Mouse (Mus musculus): ENCODE results near the gene Mamstr.
"Not testable (repeated sequence)": the region's sequence is repeated elsewhere in the genome, so short reads cannot be mapped to it uniquely, and the experiment has no call there.

Mamstr gene

DNA sequence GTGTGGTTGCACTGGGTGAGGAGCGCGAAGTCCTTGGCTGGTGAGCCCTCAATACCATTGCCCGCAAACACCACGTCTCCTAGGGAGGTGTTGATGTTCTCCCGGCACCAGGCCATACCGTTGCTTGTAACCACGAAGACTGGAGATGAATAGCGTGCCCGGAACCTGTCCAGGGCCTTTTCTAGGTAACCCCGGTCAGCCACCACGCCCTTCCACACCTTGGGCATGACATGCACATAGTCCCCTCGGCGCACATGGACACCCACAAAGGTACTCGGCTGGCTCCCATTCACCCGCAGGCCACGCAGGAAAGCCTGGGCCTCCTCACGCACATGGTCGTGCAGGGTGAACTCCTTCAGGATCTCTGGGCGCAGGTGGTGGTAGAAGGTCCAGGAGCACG lies 10.7 kb downstream of the Mamstr start:
- DNase-seq = not testable (repeated sequence)

DNA sequence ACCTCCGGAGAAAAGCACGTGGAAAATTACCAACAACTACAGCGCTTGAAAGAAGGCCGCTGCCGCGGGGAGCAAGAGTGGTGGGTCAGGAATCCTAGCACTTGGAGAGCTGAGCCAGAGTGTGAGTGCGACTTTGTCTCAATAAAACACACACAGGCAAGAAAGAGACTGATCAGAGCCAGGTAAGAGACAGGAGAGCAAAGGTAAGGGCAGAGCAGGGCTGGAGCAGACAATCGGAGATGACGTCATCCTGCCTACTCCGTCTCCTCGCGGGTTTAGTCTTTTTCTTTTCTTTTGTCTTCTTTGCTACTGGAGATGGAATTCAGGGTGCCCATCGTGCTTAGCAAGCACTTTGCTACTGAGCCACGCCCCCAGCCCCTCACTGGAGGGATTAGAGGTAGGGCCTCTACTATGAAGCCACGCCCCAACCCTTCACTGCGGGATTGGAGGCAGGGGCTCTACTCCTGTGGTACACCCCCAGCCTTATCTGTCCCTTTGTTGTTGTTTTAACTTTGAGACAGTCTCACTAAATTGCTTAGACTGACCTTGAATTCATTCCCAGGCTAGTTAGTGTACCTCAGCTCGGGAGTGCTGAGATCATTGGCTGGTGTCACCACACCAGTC lies 14.8 kb downstream of the Mamstr start:
- DNase-seq = no peak

DNA sequence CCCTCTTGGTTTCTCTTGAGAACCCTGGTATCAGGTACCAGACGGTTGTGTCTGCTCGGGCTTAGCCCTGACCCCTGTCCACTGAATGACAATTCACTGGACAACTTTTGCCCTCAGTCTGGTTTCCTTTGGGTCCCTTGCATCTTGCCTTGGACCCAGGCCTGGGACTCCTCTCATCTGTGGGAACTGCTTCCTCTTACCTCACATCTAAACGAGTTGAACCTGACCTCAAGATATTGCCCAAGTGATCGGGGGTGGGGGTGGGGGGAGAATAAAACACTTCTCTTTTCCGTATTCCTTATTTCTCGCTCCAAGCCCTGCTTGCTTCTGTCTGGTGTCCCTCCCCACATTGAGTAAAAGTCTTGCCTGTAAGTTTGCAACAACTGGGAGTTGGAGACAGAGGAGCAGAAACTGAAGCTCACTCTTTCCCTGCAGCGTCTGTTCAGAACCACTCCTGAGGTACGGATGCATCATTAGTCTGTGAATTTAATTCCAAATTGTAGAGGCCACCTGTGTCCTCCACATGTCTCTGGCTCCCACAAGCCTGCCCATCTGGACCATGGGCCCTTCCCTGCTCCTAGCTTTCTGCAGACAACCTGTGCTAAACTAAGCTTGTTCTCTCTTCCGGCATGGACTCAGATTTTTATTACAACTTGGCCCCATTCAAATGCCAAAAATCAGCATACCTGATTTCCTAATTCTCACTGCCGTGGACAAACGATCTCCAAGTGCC lies 21.1 kb downstream of the Mamstr start:
- DNase-seq = no peak

DNA sequence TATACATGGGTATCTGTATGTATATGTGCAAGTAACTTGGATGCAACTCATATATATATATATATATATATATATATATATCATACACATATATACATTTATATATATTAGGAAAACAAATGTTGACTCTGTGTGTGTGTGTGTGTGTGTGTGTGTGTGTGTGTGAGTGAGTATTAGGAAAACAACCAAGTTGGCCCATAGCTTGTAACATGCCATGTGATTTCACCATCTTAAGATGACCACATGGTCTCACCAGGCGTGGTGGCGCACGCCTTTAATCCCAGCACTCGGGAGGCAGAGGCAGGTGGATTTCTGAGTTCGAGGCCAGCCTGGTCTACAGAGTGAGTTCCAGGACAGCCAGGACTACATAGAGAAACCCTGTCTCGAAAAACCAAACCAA lies 21.9 kb downstream of the Mamstr start:
- not testable (repeated sequence) for DNase-seq

DNA sequence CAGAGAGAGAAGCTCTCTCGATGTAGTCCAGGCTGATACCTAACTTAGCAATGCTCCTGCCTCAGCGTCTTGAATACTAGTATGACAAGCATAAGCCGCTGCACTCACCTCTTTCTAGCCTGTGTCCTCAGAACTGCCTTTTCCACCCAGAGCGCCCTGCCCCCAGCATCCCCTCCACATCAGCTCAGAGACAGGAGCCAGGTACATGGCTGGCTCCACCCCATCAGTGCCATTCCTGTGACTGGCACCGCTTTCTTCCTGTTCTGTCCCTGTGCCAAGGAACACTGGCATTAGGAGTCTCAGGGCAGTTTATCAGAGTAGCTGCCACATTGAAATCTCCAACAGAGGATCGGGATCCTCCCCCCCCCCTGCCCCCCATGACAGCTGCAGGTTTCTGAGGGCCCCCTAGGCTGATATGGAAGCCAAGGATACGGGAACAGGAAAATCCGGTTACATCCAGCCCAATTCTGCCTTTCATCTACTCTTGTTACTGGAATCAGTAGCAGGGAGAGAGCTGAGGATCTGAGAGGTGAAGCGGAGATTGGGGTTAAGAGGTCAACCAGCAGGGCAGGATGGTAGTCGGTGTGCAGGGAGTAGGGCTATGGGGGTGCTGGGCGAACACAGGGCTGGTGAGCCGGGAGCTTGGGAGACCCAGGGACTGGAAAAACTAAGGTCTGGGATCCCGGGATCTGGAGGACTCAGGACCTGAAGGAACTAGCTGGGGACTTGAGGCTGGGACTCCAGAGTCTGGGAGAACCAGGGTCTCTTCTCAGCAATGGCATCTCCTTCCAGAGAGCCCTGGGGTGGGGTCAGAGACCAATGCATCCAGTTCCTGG lies 25.7 kb downstream of the Mamstr start:
- DNase-seq = no peak

DNA sequence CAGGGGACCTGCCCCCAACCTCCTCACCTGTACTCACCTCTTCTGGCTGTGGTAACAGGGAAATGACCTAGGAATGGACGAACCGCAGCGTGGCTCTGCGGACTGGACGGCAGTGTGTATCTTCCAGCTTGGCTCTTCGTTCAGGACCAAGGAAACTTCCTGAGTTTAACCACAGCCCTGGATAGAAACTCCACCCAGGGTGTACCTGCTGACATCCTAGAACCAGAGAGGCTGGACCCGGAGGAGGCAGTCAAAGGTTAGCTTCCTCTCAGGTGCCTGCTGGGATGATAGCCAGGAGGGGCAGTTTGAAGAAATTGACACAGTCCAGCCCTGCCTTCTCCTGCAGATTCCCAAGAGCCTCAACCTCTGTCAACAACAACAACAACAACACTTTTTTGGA lies 26.4 kb downstream of the Mamstr start, which contains the start of gene Fut2:
TSS of gene Fut2 (minus strand) at position 234 of the 400 bp plus-strand sequence.
- DNase-seq = no peak

DNA sequence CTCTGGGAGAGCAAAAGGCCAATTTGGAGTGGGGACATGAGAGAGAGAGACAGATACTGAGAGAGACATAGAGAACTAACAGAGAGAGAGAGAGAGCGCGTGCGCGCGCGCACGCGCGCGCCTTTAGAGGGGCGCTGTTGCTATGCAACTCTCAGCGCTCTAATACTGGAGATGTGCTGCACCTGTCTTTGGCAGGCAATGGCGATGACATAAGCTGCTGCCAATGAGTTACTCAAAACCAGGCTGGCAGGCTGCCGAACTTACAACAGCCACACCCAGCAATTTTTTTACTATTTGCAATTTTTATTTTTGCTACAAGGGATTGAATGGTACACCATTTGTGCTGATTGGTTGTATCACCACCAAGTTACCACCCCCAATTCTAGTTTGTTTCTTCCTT lies 28.0 kb downstream of the Mamstr start:
- no peak for DNase-seq

DNA sequence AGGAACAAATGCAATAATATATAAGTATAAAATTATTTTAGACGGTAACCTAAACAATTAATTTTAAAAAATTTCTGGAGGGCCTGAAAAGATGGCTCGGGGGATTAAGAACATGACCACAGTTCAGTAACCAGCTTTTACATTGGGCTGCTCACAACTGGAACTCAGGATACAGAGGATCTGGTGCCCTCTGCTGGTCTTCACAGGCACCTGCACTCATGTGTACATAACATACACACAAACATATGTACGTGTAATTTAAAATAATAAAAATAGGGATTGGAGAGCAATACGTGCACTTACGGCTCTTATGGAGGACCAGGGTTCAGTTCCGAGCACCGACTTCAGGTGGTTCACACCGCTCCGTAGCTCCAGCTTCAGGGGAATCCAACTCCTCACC lies 29.1 kb downstream of the Mamstr start:
- DNase-seq = no peak

DNA sequence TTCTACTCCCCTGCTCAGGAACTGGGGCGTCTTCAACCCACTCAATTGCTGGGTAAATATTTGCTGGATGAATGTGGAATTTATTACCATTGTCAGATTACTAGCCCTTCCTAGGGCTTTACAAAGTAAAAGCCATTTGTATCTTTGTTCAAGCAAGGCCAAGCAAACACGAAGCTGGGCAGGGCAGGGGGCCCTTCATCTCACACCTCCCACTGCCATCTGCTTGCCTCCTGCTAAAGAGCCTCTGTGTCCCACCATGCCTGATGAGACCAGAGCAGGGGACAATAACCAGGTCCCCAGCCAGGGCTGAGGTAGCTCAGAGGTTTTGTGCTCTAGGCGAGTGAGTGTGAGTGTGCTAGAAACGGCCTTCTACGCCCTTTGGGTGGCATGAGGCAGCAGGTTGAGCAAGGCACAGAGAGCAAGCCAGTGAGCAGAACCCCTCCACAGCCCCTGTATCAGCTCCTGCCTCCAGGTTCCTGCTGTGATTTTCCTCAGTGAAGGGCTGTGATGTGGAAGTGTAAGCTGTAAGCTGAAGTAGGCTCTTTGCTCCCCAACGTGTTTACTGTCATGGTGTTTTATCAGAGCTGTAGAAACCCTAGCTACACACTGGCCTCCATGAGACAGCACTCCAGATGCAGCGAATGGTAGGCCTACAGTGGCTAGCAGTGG lies 38.0 kb downstream of the Mamstr start:
- DNase-seq = no peak

DNA sequence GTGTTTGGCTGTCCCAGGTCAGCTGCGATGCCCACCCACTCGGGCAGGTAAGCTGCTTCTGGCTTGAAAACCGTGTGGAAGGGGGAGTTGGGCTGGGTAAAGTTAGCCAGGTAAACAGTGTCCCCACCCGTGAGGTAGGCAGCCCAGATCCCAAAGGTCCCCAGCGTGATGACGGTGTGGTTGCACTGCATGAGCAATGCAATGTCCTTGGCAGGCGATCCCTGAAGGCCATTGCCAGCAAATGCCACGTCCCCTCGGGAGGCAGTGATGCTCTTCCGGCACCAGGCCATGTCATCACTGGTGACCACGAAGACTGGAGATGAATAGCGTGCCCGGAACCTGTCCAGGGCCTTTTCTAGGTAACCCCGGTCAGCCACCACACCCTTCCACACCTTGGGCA lies 38.7 kb downstream of the Mamstr start:
- no peak for DNase-seq

DNA sequence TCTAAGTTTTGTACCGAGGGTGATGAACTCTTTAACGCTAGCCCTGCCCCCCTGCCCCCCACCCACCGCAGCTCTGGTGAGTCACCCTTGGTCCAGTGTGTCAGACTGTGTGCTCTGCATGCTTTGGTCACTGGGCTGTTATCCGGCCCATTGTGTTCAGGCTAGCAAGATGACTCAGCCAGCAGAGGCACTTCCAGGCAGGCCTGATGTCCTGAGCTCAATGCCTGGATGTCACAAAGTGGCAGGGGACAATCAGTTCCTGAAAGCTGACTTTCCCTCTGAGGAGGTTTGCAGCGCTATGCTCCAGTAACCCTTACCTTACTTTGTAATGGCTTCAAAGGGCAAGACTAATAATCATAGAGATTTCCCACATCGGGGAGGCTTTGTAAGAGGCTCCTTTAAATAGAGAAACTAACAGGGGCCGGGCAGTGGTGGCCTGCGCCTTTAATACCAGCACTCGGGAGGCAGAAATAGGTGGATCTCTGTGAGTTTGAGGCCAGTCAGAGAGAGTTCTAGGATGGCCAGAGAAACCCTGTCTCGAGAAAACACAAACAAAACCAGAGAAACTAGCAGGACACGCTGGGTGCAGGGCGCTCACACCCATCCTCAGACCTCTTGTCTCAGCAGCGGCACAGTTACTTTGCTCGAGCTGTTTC lies 40.3 kb downstream of the Mamstr start:
- DNase-seq = peak; percentile 44

DNA sequence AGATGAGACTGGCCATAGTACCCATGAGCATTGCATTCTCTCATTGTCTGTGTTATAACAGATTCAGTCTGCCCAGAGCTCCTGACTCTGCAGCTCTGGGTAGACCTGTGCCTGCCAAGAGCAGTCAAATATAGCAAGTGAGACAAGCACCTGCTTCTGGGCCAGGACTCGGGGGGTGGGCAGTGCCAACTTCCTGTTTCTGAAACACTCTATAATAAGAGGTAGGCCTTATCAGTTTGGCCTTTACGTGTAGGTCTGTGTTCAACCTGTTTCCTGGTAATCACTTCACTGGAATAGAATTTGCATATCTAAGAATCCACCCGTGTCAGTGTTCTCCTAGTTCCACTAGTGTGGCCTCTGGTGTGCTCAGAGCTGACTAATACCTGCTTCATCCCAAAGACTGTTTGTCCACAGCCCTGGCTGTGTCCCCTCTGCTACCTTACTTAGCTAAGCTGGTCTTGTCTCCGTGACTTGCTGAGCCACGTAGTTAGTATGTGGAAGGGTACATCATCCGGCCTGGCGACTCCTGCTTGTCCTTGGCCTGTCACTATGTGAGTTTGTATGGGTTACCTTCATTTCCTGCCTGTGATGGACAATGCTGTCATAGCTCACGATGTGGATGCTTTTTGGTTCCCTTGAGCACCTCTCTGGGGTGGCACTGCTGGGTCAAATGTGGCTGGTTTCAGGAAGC lies 41.4 kb downstream of the Mamstr start:
- DNase-seq = peak; percentile 53

DNA sequence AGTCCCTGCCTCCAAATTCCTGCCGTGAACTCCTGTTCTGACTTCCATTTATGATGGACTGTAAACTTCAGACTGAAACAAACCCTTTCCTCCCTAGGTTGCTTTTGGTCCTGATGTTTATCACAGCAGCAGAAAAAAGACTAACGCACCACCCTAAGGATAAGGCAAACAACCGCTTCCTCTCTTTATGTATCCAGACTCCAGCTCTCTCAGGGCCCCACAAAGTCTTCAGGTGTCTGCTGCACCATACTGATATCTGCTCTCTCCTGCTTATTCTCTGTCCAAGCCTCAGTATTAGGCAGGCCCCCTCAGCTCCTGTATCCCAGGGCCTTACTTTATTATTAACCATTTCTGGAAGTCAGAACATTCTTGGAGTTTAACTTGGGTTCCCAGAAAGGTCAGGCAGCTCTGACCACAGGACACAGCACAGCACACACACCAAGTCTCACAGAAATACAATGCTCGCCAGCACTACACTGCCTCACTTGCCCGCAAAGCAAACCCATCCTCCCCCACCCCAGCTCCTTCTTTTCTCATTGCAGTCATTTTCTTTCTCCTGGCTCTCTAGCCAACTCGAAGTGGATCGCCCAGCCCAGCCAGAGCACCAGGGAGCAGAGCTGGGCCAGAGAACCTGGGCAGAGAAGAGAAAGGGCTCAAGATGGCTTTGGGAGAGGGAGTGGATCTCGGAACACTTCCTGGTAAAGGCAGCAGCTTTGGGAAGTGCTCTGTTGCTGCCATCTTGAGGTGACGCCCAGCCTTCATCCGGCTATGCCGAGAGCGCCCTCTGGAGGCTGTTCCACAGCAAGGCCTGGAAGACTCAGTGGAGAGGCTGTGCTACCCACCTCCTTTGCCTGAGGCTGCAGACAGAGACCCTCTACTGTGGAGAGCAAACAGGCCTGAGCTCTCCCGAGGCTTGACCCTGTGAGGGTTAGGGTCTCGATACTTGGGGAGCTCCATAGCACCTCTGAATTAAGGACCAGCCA lies 42.7 kb downstream of the Mamstr start:
- DNase-seq = peak; percentile 95

DNA sequence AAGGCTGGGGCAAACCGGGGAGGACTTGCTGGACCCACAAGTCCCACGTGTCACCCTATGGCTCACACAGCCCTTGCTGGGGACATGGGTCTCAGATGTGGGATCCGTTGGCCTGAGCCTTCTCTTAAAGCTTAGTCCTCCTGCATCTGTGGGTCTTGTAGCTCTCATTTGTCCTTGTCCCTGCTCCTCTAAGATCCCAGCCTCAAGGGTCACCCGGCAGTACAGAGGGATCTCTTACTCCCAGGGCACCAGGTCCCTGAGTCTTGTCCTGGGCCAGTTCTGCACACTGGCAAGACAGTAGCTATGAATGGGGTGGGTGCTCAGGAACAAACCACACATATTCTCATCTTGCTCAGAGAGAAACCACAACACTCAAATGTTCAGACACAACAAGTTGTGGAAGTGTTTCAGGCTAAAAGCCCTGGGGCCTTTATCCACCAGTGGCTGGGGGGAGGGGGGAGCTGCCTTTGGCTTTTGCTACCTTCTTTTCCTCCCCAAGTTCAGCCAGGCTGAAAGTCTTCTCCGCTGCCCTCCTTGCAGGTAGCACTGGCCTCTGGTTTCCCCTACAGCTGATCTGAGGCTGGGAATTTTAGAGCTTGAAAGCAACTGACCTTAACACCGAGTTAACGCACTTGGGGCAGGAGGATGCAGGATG lies 43.7 kb downstream of the Mamstr start, which contains the start of gene Ntn5:
TSS of gene Ntn5 (plus strand) at position 627 of the 655 bp plus-strand sequence.
- no peak for DNase-seq

DNA sequence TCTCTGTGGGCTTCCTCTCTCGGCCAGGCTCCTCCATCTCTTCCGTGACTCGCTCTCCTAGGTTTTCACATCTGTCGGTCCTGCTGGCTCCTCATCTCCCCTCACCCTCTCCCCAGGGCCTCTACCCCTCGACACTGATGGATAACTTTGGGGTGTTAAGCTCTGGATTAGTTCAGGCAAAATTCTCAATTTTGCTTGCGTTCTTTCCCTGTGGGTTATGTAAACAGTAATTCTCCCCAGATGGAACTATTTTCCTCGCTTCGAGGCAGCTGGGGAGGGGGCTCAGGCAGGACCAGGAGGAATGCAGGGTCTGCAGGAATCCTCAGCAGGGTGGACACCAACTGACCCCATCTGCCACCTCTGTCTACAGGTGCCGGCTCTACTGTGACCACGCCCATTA lies 46.0 kb downstream of the Mamstr start:
- no peak for DNase-seq

DNA sequence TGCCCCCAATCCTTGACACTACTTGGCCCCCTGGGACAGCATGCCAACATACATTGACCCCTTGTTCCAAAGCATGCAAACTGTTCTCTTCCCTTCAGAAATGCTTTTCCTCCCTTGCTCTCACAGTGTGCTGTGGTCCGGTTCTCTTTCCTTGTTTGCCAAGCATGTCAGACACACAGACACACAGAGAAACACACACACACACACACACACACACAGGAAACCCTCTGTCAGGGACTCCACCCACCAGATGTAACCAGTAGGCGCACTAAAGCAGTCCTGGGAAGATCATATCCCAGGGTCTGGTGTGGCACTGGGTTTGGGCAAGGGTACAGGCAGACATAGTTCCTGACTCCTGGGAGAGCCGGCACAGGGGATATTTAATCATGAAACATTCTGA lies 47.1 kb downstream of the Mamstr start:
- no peak for DNase-seq

DNA sequence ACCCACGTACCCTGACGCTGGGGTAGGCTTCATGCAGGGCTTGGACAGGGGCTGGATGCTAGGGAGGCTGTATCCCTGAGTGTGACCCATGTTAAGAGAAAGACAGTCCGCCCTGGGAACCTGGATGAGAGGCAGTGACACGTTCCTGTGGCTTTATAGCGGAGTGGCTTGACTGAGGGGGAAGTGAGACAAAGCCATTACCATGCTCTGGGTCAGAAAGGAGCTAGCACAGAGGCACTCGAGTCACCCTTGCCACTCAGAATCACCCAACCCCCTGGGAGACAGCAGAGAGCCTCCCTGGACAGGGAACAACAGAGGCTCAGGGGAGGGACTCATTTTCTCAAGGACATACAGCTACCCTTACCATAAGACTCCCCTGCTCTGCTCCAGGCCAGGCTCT lies 49.3 kb downstream of the Mamstr start:
- no peak for DNase-seq

DNA sequence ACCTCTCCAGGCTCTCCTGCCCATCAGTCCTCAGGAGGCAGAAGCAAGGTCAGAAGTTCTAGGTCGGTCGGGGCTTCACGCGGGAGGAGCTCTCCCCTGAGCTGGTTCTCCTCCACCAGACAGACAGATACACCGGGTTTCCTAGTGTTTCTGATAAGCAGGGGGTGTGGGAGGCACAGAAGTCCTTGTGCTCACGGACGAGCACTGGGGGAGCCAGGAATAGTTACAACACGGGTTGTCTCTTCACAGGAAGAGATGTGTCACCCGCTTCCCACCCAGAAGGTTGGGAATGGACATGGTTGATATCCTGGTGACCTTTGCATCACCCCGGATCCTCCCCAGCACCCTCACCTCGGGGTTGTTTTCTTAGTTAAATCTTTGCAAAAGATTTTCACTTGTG lies 50.0 kb downstream of the Mamstr start:
- no peak for DNase-seq

DNA sequence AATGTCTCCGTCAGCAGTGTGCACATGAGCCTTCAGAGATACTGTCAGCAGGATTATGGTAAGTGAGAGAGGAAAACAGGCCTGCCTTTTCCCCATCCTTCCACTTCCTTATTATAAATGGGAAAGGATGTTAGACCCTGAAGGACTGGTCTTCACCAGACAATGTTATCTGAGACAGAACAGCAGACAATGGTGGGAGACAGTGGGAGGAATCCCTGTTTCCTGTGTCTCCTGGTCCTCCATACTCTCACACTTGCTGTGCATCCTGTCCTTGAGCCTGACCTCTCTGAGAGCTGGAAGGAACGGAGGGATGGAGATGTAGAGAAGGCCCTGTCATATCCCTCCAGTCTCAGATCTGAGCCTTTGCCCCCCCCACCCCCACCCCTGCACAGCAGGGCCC lies 52.6 kb downstream of the Mamstr start:
- no peak for DNase-seq

DNA sequence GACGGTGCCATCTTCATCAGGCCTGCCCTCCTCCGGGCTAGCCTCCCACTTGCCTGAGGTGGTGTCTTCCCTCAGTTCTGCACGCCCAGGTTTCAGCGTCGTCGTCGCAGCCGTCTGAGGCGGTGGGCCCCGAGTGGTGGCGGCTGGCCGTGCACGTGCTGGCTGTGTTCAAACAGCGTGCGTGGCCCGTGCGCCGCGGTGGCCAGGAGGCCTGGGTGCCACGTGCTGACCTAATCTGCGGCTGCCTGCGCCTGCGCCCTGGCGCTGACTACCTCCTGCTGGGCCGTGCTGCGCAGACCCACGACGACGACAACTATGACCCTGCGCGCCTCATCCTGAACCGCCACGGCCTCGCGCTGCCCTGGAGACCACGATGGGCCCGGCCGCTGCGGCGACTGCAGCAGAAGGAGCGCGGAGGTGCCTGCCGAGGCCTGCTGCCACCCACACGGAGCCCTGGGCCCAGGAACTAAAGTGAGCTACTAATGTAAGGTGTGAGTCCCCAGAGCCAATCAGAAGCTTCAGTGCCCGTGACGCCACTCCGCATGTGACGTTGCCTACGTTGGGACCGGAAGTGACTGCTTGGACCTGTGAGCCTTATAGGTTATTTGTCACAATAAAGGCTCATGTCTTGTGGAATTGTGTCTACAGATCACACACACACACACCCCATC lies 54.3 kb downstream of the Mamstr start, which contains the start of gene Sec1:
TSS of gene Sec1 (minus strand) at position 482 of the 671 bp plus-strand sequence.
- no peak for DNase-seq
